Mouse (Mus musculus) thymus, postnatal 14 days (tissue): Measurements from ENCODE around the gene Gng8.

Source experiments
- DNase-seq: peaks from one replicate; pipeline ENCODE4 v3.0.0; 2021

Gene Gng8

DNA sequence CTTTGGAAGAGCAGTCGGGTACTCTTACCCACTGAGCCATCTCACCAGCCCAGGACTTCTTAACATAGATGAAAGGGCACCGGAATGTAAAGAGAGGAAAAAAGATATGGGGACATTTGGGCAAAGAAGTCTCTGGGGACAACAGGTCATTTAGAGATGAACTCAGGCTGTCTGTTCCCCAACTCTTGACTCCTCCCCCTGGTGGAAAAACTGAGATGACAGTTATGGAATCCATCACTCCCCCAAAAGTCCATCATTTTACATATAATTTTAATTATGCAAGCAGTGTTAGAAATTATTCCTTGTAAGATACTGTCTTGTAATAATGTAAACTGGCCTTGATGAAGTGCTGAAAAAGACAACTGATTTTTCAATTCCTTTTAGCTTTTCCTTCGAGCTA, 13.9 kb upstream of the Gng8 start:
- DNase-seq = no peak

DNA sequence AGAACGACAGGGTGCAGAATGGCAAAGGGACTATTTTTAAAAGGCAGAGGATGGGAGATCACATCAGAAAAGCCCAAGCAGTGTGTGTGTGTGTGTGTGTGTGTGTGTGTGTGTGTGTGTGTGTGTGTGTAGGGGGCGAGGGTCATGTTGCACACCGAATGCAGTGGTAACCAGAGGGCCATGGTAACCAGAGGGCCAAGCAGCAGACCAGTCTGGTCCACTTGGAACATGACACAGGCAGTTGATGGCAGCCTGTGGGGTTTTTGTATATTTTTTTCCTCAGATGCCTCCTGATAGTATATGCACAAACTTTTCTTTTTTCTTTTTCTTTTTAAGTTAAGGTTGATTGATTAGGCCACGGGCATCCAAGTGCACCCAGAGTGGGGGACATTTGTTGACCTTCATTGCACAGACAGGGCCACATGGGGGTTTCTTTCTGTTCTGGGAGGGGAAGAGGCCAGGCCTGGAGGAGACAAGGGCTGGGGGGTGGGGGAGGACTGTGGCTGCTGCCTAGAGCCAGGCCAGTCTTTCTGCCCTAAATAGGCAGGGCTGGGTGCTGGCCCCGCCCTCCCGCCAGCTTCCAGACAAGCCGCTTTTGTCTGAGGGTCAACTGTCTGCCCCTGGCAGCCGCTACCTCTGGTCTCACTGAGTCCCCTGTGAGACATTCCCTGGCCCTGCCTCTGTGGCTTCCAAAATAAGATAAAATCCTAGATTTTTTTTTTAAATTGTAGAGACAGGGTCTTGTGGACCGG, 11.6 kb upstream of the Gng8 start:
- DNase-seq = no peak

DNA sequence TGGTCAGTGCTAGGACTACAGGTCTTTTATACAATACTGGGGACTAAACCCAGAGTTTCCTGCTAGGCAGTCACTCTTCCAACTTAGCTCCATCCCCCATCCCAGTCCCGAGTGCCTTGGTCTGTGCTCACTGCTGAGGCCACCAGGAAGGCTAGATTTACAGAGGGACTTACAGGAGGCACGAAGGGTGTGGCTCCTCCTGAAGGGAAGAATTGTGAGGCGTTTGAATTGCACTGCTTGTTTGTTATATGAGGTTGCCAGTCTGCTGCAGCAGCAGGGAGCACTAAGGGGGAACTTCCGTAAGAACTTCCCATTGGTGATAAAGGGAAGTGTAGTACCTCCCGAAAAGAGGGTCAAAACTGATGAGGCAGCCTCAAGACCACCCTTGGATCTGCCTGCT, 11.0 kb upstream of the Gng8 start:
- no peak for DNase-seq

DNA sequence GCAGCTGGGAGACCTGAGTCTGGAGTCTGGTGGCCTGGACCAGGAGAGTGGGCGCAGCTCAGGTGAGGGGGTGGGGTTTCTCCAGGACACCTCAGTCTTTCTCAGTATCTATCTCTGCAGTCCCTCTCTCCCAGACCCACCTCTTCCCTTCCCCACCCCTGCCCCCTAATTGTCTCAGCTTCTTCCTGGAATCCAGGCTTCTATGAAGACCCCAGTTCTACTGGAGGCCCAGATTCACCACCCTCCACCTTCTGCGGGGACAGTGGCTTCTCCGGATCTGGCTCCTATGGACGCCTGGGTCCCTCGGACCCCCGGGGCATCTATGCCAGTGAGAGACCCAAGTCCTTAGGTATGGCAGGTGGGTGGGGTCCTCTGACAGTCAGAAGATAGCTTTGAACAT, 8.4 kb upstream of the Gng8 start:
- no peak for DNase-seq

DNA sequence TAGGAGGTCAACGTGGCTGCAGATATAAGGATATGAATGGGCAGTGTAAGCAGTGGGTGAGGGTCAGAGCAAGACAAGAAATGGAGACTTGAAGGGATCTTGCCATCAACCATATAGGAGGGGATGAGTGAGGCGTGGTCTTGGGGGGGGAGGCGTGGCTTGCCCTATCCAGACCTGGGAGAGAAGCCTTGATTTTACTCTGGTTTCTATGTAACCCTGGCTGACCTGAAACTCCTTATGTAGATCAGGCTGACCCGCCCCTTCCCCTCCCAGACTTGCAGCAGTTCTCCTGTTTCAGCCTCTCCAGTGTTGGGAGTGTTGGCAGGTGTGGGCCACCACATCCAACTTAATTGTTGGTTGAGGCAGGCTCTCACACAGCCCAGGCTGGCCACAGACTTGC, 7.3 kb upstream of the Gng8 start:
- no peak for DNase-seq

DNA sequence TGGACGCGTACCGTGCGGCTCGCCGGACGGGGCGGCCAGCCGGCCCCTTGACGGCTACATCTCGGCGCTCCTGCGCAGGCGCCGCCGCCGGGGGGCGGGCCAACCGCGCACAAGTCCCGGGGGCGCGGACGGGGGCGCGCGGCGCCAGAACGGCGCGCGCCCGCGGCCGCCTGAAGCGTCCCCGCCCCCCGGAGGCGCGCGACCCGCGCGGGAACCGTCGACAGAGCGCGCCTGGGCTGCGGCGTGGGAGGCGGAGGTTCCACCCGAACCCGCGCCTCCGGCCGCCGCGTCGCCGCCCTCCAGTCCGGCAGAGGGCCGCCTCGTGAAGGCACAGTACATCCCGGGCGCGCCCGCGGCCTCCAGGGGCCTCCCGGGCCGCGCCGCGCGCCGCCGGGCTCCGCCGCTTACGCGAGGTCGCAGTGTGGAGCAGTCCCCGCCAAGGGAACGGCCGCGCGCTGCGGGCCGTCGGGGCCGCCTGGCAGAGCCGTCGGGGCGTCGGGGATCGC, 6.3 kb upstream of the Gng8 start:
- no peak for DNase-seq

DNA sequence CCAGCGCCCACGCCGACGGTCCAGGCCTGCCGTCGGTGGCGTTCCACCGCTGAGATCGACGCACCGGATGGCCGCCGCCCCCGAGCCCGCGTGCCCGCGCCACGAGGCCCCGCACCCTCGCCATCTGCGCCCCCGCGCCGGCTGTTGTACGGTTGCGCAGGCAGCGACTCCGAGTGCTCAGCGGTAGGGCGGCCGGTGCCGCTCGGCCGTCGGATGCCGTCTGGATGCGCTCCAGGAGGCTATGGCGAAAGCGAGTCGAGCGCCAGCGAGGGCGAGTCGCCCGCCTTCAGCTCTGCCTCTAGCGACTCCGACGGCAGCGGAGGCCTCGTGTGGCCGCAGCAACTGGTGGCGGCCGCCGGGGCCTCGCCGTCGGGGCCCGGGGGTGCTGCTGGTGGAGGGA, 5.7 kb upstream of the Gng8 start:
- no peak for DNase-seq

DNA sequence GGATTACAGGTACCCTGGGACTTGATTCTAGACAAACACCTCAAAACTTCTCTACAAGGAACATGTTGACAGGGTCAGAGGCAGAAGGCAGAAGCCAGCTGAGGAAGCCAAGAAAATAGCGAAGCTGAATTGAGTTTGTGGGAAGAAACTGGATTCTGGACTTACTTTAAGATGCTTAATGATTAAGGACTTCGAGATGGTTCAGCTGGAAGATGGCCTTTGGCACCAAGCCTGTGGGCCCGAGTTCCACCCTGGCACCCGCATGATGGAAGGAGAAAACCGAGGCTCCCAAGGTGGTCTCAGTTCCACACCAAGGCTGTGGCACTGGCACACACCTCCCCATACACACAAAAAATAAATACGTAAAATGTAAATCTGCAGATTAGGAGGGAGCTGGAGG, 1.1 kb upstream of the Gng8 start:
- DNase-seq = no peak

DNA sequence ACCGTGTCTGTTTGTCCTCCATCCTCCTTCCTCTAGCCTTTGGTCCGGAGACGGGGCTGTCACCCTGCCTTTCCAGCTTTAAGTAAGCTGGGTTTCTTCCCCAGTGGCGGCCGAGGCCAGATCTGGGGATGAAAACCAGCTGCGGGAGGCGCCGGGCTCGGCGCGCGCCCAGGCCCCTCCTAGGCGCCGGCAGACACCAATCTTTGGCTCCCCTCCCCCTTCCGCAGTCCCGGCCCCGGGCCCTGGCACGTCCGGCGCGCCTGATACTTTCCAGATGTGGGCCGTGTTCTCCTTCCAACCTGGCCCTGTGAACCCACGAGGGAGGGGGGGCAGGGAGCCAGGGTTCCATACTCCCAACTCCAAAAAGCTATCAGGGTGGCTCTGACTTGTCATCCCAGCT, 642 bp upstream of the Gng8 start:
- DNase-seq = peak; percentile 40

DNA sequence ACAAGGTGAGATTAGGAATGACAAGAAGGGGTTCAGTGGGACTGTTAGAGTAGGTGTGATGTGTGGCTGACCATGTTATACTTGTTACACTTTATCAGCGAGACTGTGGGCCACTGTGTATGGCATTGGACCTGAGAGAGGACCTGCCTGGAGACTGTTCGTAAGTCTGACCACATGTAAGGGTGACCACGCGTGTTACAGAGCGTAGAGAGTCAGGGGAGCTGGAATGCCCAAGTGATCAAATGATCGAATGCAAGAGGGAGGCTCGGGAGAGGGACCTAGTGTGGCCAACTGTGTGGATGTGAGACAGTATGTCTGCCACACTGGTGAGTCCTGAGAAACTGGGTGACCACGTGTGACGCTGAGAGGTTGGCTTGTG, 755 bp downstream of the Gng8 start:
- no peak for DNase-seq

DNA sequence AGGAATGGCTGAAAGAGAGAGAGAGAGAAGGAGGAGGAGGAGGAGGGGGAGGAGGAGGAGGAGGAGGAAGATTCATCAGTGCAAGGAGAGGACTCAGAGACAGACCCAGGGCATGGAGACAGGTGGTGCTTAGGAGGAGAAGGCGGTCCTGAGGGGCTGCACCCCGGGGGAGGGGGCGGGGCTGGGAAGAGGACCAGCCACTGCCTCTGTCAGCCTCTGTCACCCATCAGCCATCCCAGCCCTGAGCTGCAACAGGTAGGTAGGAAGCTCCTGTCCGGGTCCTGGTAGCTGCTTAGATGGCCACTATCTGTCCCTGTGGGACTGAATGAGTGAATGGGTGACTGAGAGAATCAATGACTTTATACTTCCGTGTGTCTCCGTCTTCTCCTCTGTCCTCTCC, 2.0 kb downstream of the Gng8 start:
- DNase-seq = no peak

DNA sequence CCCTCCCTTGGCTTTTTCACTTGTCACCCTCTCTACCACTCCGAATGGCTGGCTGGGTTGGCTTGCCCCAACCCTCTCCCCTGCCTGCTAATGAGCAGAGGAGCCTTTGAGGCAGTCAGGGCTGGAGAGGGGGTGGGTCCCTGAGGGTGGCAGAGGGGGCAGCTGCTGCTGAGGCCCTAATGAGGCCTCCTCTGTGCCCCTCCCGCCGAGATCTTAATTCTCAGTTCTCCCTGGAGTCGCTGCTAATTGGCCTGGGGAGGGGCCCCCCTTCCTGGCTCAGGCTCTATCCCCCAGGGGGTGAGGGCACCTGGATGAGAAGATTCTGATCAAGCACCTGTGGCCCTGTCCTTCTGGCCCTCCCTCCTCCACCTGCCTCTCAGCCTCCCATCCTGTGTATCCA, 2.7 kb downstream of the Gng8 start:
- DNase-seq = no peak

DNA sequence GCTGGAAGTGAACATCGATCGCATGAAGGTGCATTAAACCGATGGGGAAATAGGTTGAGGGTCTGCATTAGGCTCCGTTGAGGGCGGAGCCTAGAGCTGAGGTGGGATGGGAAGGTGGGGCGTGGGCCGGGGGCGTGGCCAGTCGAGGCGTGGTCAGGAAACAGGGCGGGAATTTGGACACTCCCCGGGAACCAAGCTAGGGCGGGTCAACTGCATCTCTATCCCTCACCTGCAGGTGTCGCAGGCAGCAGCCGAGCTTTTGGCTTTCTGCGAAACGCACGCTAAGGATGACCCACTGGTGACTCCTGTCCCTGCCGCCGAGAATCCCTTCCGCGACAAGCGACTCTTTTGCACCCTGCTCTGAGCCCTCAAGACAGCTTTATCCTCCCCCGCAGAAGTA, 3.4 kb downstream of the Gng8 start:
- DNase-seq = peak; percentile 75

DNA sequence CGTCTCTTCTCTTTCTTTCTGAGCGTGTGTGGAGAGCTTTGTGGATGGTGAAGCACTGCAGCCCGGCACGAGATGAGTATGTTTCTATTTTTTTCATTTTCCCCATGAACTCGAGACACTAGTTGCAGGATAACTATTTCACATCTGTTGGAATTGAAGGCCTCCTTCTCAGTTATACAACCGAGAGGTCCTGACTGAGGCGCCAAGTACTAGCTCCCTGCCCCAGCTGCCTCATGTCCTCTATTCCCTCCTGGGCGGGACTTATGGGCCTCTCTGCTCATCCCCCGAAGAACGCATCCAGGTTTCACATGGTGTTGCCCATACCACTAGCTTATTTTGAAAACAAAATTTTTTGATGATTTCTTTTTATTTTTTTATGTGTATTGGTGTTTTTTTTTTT, 3.9 kb downstream of the Gng8 start:
- DNase-seq = no peak

DNA sequence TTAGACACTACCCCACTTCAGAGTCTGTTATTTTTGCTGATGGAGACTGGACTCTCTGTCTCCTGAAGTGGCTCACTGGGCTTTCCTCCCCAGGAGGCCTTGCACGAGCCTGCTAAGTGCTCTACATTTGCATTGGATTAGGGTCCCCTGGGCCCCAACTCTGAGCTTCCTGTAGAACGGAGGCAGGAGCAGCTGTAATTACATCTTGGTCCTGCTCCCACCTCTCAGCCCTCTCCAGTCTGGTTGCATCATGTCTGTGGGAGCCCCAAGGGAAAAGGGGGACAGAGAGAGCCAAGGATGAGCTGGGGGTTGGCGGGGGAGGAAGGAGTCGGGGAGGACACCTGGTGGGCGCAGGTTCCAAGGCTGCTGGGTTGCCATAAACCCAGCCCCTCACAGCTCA, 8.9 kb downstream of the Gng8 start:
- DNase-seq = no peak

DNA sequence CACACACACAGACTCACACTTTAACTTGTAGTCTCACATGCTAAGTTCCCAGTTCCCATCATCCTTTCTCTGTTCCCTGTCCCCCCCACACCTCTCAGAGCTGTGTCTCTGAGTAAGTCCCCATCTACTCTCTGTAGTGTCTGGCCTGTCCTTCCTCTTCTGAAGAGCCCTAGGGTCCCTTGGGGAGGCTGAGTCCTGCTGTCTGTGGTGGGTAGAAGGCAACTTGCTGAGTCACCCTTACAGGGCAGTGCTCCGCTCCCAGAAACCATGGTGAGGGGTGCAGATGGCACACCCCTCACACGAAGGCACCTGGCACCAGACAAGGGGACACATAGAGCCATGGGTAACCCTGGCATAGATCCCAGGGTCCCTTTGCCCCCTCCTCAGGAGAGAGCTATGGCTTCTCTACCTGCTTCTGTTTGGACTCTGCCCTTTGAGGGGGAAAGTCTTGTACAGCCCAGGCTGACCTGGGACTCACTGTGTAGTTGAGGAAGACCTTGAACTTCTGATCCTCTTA, 11.9 kb downstream of the Gng8 start:
- DNase-seq = no peak

DNA sequence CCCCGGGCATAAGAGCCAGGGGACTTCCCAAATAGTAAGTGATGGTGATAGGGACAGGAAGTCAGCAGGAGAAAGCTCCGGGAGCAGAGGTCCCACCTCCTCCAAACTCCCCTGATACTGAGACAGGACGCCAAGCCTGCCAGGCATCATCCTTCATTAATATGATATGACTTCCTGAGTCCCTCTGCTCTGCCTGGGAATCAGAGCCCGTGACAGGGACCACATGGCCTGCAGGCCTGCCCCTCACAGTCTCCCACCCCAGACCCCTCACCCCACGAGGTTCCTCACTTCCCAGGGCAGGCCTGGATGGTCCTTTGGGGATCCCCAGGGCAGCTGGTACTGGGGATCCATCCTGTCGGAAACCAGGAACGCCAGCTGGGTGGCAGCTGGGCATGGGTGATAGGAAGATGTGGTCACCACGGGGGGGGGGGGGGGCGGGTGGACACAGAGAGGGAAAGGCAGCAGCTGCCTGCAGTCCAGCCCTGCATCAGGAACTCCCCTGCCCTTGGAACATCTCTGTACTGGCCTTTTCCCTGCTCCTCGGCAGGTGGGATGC, 12.6 kb downstream of the Gng8 start:
- no peak for DNase-seq

DNA sequence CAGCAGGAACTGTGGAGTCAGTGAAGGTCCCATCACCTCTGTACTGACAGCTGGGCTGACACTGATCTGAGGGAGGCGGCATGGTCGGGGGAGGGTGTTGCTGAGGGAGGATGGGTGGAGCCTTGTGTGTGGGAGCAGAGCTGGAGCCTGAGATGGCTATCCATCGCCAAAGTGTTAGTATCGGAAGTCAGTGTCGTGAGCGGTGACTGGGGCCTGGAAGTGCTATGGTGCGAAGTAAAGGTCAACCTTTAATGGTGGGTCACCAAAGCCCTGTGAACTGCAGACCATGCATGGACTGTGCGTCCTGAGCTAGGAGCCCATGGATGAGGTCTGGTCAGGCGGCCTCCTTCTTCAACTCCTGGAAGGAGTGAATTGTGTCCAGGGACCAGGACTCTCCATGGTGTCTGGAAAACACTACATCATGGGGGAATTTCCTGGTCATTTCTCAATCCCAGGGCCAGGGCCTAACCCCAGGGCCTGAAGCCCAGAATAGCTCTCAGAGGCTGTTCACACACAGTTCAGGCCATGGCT, 14.0 kb downstream of the Gng8 start:
- no peak for DNase-seq

DNA sequence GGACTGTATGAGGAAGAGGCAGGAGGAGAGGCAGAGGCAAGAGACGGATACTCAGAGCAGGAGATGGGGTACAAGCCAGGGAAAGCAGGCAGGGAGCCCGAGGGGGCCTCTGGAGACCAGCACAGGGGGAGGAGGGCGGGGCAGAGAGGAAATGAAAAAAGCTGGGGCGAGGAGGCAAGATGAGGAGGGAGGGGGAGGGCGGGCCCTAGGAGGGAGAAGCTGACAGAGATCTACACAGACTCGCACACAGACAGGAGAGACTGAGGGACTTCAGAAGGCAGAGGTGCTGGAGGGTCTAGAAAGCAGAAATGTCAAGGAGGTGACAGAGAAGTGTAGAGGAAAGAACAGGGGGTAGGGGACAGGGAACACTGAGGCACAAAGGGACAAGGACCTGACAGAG, 14.7 kb downstream of the Gng8 start, which contains the start of gene Ptgir:
Ptgir (plus strand) TSS at position 210 of the 400 bp plus-strand sequence.
- peak; percentile 75 for DNase-seq

DNA sequence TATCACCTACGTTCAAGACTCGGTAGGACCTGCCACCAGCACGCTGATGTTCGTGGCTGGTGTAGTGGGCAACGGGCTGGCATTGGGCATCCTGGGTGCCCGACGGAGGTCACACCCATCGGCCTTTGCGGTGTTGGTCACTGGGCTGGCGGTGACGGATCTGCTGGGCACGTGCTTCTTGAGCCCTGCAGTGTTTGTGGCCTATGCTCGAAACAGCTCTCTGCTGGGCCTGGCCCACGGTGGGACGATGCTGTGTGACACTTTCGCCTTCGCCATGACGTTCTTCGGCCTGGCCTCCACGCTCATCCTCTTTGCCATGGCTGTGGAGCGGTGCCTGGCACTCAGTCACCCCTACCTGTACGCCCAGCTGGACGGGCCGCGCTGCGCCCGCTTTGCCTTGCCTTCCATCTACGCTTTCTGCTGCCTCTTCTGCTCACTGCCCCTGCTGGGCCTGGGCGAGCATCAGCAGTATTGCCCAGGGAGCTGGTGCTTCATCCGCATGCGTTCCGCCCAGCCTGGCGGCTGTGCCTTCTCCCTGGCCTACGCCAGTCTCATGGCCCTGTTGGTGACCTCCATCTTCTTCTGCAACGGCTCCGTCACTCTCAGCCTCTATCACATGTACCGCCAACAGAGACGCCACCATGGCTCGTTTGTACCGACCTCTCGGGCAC, 15.4 kb downstream of the Gng8 start:
- no peak for DNase-seq

DNA sequence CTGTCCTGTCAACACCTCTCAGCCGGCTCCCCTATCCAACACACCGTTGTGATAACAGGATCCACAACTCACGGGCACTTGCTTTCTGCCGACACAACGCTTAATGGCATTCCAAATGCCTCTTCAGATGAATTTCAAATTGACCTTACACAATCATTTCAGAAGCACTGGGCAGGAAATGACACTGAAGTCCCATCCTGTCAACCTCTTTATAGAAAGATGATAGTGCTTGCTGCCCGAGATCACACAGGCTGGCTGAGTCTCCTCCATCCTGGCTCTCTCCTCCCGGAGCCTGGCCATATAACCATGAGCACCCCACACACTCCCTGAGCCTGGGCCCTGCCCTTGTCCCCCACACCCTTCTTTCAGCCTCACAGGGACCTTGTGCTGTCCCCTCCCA, 16.3 kb downstream of the Gng8 start:
- DNase-seq = no peak

DNA sequence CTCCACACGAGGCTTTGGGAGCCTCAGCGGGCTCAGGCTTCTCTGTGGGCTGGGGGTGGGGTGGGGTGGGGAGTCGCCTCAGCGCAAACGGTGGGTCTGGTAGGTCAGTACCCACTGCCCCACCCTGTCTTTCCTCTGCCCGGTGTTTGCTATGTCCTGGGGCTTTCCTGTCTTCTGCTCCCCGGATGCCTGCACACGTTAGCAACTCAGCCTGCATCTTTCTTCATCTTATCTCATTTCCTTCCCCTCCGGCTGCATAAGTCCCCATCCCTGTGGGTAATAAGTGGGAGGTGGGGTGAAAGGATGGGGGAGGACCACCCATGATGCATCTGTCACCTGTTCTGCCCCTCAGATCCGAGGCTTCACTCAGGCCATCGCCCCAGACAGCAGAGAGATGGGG, 16.8 kb downstream of the Gng8 start:
- no peak for DNase-seq

DNA sequence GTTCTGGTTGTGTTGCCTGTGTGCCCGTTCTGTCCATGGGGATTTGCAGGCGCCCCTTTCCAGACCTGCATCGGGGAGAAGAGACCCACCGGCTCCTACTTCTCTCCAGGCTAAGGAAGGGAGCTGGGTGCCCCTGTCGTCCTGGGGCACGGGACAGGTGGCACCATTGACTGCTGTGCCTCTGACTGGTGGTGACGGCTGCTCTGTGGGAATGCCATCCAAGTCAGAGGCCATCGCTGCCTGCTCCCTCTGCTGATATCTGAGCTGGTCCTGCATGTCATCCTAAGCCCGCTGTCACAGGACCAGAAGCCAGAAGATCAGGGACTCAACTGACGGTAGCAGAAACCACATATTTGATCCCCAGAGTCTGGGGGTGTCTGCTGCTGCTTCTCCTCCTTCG, 17.3 kb downstream of the Gng8 start:
- DNase-seq = no peak

DNA sequence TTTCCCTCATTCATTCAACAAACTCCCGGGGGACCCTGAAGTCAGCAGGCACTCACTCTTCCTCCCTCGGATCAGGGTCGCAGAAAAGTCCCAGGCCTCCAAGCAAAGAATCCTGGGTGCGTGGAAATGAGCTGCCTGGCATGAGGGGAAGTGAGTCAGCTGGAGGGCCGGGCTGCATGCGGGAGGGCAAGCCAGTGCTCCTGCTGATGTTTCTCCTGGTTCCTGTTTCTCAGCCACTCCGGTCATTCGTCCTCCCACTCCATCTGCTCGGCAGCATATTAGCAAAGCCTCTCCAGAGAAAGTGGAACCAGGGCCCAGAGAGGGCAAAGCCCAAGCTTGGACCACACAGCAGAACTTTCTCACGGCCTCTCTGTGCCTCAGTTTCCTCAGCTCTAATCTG, 18.3 kb downstream of the Gng8 start:
- no peak for DNase-seq
